Mouse (Mus musculus) urinary bladder, postnatal 25 days (tissue): ENCODE results near the gene Slc38a4.

Experiments used
- DNase-seq: peaks from one replicate; pipeline ENCODE4 v3.0.0; 2022; ENCODE audit warnings: low spot score

Gene Slc38a4

DNA sequence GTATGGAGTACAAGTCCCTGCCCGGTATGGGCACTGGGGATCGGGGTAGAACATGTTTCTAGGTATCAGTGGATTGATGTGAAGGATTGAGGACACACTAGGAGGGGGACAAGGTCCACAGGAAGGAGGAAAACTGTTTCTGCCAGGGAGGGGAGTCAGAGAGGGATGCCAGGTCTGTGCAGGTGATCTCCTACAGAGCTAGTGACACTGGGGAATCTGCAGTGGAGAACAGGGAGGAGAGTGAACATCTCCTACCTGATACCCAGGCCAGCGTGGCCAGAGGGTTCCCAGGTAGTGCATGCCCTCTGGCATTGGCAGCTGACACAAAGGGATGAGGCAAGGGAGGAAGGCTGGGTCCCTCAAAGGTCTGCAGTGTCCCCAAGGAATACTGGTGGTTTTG is 89.4 kb downstream of the Slc38a4 start:
- DNase-seq = no peak

DNA sequence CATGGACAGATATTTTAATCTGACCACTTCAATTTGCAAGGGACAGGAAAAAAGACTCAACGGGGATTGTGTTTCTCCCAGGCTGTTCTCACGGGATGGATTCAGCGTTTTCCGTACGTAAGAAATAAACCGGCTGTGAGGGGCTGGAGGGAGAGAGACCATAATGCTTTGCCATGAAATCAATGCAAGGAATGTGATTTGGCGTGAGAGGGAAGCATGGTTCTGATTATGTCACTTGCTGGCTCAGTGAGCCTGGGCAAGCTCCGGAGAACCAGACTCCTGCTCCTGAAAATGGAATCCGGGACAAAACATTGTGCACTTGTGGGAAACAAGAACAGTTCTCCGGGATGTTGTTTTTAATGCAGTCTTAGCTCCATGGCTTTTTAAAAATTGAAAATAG is 92.0 kb downstream of the Slc38a4 start:
- no peak for DNase-seq

DNA sequence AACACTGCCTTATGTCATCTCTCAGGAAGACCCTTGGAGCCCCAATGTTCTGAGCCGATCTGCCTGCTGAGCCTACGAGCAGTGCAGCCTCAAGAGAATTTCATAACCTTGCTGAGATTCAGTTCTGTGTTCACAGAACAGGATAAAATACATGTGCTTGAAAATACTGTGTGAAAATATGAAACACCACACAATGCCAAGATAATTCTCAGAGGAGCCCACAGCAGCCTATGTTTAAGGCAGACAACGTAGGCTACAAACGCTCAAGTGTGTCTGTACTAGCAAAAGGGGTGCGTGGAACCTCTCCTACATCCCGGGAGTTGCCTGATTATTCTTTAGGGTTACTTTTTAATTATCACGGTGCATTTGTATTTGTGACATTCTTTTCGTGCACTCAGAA is 92.4 kb downstream of the Slc38a4 start:
- no peak for DNase-seq

DNA sequence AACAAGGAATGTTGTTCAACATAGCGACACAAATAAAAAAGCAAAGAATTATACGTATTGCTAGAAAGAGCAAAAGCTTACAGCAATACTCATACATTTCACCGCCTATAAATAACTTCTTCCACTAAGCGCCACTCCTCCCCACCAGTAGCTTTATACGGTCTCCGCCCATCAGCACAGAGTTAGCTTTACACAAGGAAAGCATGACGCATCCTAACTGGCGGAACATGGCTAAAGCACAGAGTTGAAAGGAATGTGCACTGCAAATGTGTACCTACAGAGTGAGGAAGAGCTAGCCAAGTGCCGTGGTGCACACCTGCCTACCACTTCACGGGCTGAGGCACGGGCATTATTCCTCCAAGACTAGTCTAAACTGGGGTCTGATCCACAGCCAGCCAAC is 95.4 kb downstream of the Slc38a4 start:
- DNase-seq = no peak

DNA sequence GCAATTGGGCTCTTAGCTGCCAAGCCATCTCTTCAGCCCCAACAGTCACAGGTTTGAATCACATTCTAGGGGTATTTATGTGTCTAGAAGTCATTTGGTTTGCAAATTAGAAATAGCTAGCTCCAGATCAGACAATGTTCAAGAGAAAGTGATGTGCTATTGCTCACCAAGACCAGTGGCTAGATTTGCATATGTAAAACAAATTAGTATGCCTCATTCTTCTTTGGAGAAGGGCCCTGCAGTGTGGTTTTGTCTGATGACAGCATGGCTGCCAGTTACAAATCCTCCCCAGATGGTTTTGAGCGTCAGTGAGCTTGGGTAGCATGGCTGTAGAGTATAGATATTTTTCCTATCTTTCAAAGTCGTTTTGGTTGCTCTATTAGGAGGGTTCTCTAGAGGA is 96.5 kb downstream of the Slc38a4 start:
- no peak for DNase-seq

DNA sequence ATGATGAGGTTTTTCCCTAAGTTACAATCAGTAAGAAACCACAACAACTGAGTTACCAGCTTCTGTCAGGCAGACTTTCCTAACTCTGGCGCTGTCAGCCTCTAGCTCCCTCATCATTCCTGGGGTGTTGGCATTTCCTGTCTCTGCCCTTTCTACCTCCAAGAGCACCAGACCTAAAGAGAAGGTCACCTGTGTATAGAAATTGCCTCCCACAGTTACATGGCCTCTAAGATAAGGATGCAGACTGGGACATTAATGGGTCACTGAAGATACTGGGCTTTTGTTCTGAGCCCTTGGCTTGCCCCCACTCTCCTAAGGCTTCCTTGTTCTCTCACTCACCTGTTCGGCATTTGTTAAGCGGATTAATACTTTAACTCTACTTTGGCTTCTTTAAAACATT is 99.1 kb downstream of the Slc38a4 start:
- DNase-seq = no peak

DNA sequence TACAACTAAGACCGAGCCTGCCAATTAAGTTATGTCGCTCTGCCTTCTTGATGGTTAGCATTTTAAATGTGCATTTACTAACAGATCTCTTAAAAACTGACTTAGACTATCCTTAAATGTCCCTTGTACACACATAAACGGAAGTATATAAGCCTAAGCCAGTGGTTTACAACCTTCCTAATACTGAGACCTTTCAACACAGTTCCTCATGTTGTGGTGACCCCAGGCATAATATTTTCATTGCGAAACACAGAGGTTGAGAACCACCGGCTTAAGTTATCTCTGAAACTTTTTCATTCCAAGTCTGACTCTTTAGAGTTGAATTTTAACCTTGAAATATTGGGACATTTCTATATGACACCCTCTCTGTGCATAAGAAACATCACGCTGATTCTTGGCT is 101.4 kb downstream of the Slc38a4 start:
- DNase-seq = no peak

DNA sequence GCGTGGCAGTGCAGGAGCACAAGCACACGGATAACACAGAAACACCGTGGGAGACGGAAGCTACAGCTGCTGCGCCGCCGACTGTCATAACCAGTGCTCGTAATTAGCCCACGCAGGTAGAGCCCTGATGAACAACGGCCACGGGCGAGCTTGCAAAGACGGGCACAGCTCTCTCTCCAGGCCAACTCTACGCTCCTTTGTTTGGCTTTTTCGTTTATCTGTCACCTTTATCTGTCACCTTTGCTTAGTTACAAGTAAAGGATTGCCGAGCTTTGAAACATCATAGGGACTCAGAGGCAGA is 101.9 kb downstream of the Slc38a4 start:
- DNase-seq = no peak

DNA sequence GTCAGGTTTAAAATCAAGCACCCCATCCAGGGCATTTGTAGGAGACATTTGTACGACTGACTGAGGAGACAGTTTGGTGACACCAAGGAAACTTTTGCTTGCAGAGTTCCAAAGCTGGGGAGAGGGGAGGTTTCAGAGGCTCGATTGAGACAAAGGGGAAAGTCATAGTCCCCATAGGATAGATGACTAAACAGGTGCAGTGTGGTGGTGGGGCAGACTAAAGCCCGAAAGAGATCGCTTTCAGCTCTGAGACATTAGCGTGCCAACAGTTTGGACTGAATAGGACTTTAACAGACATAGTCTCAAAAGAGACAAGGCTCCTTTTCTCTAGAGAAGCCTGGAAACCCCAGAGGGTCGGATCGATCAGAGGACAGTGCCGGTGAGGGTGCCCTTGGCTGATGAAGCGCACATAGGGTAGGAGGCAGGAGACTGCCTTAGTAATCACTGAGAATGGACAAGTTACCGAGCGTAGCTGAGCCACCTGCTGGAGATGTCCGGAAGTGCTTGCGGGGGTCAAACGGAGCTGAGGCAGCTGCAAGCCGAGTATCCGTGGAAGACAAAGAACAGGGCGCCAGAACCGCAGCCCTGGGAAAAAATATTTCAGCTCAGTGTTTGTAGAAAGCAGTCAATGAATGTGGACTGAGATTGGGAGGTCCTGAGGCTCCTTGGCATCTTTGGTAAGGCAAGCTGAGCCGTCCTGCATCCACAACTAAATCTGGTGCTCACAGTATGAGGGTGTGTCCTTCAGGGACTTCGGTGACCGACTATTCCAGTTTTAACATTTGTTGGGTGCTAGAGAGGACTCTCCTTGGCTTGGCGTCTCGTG is 102.4 kb downstream of the Slc38a4 start:
- peak; percentile 71 for DNase-seq

DNA sequence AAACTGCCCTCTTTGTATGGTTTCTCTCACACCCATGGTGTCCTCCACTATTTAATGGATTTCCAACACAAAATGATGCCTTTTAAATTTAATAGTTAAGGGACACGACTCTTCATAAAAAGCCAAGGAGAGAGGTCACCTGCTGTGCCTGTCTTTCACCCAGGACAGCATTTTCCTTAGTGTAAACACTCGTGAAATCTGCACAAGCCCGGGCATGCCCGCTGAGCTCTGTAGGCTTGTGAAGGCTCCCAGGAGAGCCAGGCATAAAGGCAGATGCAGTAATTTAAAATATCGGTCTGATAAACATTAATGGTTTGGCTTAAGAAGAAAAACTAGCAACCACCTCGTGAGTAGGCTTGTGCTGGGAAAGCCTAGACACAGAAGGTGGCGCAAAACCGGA is 103.3 kb downstream of the Slc38a4 start:
- DNase-seq = no peak

DNA sequence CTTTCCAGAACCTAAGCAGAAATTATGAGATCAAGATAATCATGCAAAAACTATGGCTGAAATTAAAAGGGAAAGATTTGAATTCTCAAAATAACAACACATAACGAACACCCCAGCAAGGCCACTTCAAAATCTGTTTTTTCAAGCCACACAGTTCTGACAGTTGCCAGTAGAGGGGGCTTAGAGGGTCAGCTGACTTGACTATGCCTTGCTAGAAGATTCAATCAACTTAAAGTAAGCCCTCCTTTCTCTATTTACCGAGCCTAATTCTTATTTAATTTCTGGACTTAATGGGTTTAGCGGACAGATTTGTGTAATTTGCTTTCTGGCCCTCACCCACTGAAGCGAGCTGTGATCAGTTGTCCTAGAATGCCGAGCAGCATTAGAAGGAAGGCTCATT is 104.0 kb downstream of the Slc38a4 start:
- DNase-seq = no peak

DNA sequence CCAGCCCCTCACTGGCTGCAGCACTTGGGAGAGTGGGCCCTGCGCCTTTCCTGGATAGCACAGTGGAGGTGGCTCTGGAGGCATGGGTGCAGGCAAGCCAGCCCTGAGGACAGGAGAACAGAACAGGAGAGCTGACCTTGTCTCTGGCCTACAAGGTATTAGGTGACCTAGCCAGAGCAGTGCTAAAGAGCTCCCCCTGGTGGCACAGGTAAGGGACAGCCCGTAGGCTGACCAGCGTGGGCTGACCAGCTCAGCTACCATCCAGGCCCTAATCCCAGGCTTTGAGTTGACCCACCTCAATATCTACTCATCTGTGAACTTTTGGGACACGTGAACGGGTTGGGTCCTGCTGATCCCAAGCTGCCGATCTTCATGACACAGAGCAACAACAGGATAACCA is 107.3 kb downstream of the Slc38a4 start:
- DNase-seq = peak; percentile 67
